Mouse (Mus musculus): Measurements from ENCODE around the gene Mllt1. TPM values are rescaled to one million over a fixed set of nuclear protein-coding genes. Genes with fewer than 3 reads are reported as not detected.

The Mllt1 gene
- polyA plus RNA-seq, 2 experiments, result 34.5 to 98.3 TPM

DNA sequence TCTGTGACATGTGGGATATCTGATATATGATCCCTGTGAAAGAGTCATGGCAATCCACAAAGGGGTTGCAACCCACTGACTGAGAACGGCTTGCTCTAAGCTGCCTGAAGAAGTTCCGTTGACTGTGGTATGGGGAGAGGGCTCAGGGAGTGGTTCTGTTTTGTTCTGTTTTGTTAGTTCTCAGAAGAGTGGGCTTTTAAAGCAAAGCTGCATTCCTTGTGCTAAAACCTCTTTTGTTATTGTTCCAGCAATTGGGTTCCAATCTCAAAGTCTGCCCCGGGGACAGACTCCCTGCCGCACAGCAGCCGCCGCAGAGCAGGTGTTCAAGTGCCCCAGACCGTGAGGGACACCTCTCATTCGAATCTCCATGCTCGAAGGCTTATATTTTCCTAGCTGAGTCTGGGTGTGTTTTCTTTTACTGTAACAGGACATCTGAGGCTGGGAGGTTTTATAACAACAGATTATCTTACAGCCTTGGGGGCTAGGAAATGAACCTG is 65.7 kb downstream of the Mllt1 start:
- no peaks in the 10 kb centered on the region for H3K27me3 ChIP-seq (ENCODE audit: control insufficient read depth, insufficient read depth, low read length)

DNA sequence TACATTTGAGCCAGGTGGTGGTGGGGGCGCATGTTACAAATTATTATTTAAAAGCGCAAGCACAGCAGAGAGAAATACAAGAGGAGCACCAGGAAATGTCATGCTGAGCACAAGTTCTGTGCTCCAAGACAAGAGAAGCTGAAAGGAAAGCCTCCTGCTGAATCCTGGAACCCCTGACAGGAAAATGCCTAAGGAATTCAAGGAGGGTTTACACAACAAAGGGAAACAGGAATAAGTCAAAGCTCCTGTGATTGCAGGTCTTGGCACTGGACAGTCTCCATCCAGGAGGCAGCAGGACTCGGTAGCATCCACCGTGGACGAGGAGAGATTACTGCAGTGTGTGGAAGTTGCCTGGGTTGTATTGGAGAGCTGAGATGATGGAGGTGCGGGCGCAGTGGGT is 69.1 kb downstream of the Mllt1 start:
- no peak for DNase-seq (ENCODE audit: low spot score)
- Histone ChIP-seq H3K9me3 (ENCODE audit: control insufficient read depth, low read length) (no peaks in the 10 kb centered on the region), H3K36me3 (ENCODE audit: control insufficient read depth, insufficient read depth, low read length) (no peaks in the 10 kb centered on the region), H3K4me3 (replicated peaks; ENCODE audit: low read length) (no peak overlapping the region), H3K9ac (ENCODE audit: low read depth, low read length, severe bottlenecking) (no peak overlapping the region), H3K27me3 (ENCODE audit: control insufficient read depth, insufficient read depth, low read length) (no peaks in the 10 kb centered on the region), H3K4me2 (replicated peaks; ENCODE audit: low read depth, low read length, severe bottlenecking) (no peak overlapping the region), H3K27ac (replicated peaks; ENCODE audit: low read depth, low read length) (no peak overlapping the region), H3K4me1 (ENCODE audit: control insufficient read depth, insufficient read depth, low read length) (peaks cover 4% of the 10 kb centered on the region; the same call in 1 of the 2 replicates)
- no peak for ATAC-seq (ENCODE audit: low FRiP score, low read depth)
- TF ChIP-seq POLR2A (IDR thresholded peaks at IDR 0.05; ENCODE audit: borderline replicate concordance, extremely low read depth, insufficient read depth, insufficient read length), result no peak
- 77% methylated on average over 7 of the region's 7 CpGs for WGBS

More for the DNA sequence above, 65.7 kb downstream of the Mllt1 start:
- no peak overlapping the region for H3K4me2 ChIP-seq (replicated peaks; ENCODE audit: low read depth, low read length, severe bottlenecking)
- H3K4me1 ChIP-seq (ENCODE audit: control insufficient read depth, insufficient read depth, low read length), result peaks cover 4% of the 10 kb centered on the region; the same call in 1 of the 2 replicates
- H3K36me3 ChIP-seq (ENCODE audit: control insufficient read depth, insufficient read depth, low read length), result no peaks in the 10 kb centered on the region
- no peak overlapping the region for H3K4me3 ChIP-seq (replicated peaks; ENCODE audit: low read length)
- H3K9me3 ChIP-seq (ENCODE audit: control insufficient read depth, low read length), result no peaks in the 10 kb centered on the region
- no peak overlapping the region for H3K27ac ChIP-seq (replicated peaks; ENCODE audit: low read depth, low read length)
- DNase-seq (ENCODE audit: low spot score), result no peak
- 58% methylated on average over 9 of the region's 9 CpGs for WGBS
- H3K9ac ChIP-seq (ENCODE audit: low read depth, low read length, severe bottlenecking), result no peak overlapping the region
- no peak for ATAC-seq (ENCODE audit: low FRiP score, low read depth)
- no peak for TF ChIP-seq POLR2A (IDR thresholded peaks at IDR 0.05; ENCODE audit: borderline replicate concordance, extremely low read depth, insufficient read depth, insufficient read length)

DNA sequence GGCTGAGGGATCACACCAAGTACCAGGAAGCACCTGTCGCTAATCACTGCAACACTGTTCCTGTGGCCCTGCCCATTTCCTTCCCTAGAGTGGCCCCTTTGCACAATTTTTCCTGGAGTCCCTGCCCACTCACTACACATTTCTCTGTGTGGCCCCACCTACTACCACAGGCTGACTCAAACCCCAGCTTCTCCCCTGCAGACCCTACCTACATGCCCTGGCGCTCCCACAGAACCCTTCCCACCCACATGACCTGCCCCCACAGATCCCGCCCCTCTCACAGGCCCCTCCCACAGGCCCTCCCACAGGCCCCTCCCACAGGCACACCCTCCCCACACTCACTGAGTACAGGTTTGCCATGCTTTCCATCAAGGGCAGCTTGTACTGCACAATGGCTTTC is 74.0 kb downstream of the Mllt1 start:
- WGBS, result 36% methylated on average over 3 of the region's 3 CpGs
- Histone ChIP-seq H3K4me3 (replicated peaks; ENCODE audit: low read length) (no peak overlapping the region), H3K36me3 (ENCODE audit: control insufficient read depth, insufficient read depth, low read length) (no peaks in the 10 kb centered on the region), H3K27ac (replicated peaks; ENCODE audit: low read depth, low read length) (no peak overlapping the region), H3K9me3 (ENCODE audit: control insufficient read depth, low read length) (no peaks in the 10 kb centered on the region), H3K4me2 (replicated peaks; ENCODE audit: low read depth, low read length, severe bottlenecking) (no peak overlapping the region), H3K4me1 (ENCODE audit: control insufficient read depth, insufficient read depth, low read length) (peaks cover 7% of the 10 kb centered on the region; the same call in 1 of the 2 replicates), H3K27me3 (ENCODE audit: control insufficient read depth, insufficient read depth, low read length) (no peaks in the 10 kb centered on the region), H3K9ac (ENCODE audit: low read depth, low read length, severe bottlenecking) (no peak overlapping the region)
- DNase-seq (ENCODE audit: low spot score) (no peak), ATAC-seq (ENCODE audit: low FRiP score, low read depth) (no peak)
- no peak for TF ChIP-seq POLR2A (IDR thresholded peaks at IDR 0.05; ENCODE audit: borderline replicate concordance, extremely low read depth, insufficient read depth, insufficient read length)

DNA sequence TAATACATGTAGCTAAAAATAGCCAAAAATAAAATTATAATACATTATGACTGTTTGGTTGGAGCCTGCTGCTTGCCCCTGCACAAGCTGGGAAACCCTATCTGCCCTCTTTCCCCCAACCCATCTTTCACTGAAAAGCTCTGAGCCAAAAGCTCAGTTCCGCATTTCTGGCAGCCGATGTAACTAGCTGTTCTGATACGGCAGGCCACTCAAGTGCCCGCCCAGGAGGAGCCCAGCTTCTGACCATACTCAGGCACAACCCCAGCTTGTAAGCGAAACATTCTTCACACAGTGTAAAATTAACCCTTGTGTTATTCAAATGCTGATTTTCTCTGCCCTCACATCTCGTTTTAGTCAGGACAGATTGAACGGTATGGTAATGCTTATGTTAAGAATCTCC is 76.3 kb downstream of the Mllt1 start:
- Histone ChIP-seq H3K27ac (replicated peaks; ENCODE audit: low read depth, low read length) (no peak overlapping the region), H3K36me3 (ENCODE audit: control insufficient read depth, insufficient read depth, low read length) (no peaks in the 10 kb centered on the region), H3K4me1 (ENCODE audit: control insufficient read depth, insufficient read depth, low read length) (0 out of 2 replicates have a peak, but pooled peaks cover 4% of the 10 kb centered on the region), H3K27me3 (ENCODE audit: control insufficient read depth, insufficient read depth, low read length) (no peaks in the 10 kb centered on the region), H3K9me3 (ENCODE audit: control insufficient read depth, low read length) (no peaks in the 10 kb centered on the region), H3K4me3 (replicated peaks; ENCODE audit: low read length) (no peak overlapping the region), H3K9ac (ENCODE audit: low read depth, low read length, severe bottlenecking) (no peak overlapping the region), H3K4me2 (replicated peaks; ENCODE audit: low read depth, low read length, severe bottlenecking) (no peak overlapping the region)
- 50% methylated on average over 7 of the region's 7 CpGs for WGBS
- no peak for TF ChIP-seq POLR2A (IDR thresholded peaks at IDR 0.05; ENCODE audit: borderline replicate concordance, extremely low read depth, insufficient read depth, insufficient read length)
- DNase-seq (ENCODE audit: low spot score) (no peak), ATAC-seq (ENCODE audit: low FRiP score, low read depth) (no peak)

DNA sequence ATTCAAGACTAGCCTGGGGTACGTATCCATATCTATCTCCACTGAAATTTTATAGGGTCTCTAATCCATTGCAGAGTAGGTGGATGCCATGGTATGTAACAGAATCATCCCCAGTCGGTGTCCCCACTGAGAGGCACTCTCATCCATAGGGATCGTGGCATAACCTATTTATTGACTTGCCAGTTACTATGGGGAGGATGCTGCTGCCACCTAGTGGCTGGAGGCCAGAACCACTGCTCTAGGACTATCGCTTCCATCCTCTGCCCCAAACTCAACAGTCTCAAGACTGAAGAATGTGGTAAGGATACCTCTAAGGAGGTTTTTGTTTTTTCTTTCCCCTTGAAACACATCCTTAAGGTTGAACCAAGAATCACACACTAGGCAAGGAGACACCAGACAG is 77.0 kb downstream of the Mllt1 start:
- H3K27ac ChIP-seq (replicated peaks; ENCODE audit: low read depth, low read length), result no peak overlapping the region
- 56% methylated on average over 4 of the region's 4 CpGs for WGBS
- no peaks in the 10 kb centered on the region for H3K27me3 ChIP-seq (ENCODE audit: control insufficient read depth, insufficient read depth, low read length)
- DNase-seq (ENCODE audit: low spot score) (peak; percentile 21), ATAC-seq (ENCODE audit: low FRiP score, low read depth) (no peak)
- no peak overlapping the region for H3K9ac ChIP-seq (ENCODE audit: low read depth, low read length, severe bottlenecking)
- no peaks in the 10 kb centered on the region for H3K36me3 ChIP-seq (ENCODE audit: control insufficient read depth, insufficient read depth, low read length)
- 0 out of 2 replicates have a peak, but pooled peaks cover 4% of the 10 kb centered on the region for H3K4me1 ChIP-seq (ENCODE audit: control insufficient read depth, insufficient read depth, low read length)
- H3K9me3 ChIP-seq (ENCODE audit: control insufficient read depth, low read length), result no peaks in the 10 kb centered on the region
- TF ChIP-seq POLR2A (IDR thresholded peaks at IDR 0.05; ENCODE audit: borderline replicate concordance, extremely low read depth, insufficient read depth, insufficient read length), result no peak
- no peak overlapping the region for H3K4me2 ChIP-seq (replicated peaks; ENCODE audit: low read depth, low read length, severe bottlenecking)
- no peak overlapping the region for H3K4me3 ChIP-seq (replicated peaks; ENCODE audit: low read length)
